Mouse (Mus musculus) embryo, embryonic 10 days (tissue): ENCODE measurements at regions not wholly inside any gene's neighbourhood (a gene's known extent, or its start where the extent isn't known, plus 50 kb on each side); places are given as distances from the start of the nearest gene placed in this dataset.

Source experiments
- DNase-seq: peaks from one replicate; pipeline ENCODE4 v3.0.0-alpha.2; 2015; ENCODE audit warnings: low spot score

GRCm38 (mm10) chr16:29959939-29960637 lies 104.1 kb upstream of the Hes1 start:
- DNase-seq = no peak

- peak; percentile 38 for DNase-seq
These were observed 100.9 kb upstream of the Hes1 start for GRCm38 (mm10) chr16:29963284-29963683.

GRCm38 (mm10) chr16:29964563-29964962 lies 99.6 kb upstream of the Hes1 start:
- DNase-seq = no peak

DNA sequence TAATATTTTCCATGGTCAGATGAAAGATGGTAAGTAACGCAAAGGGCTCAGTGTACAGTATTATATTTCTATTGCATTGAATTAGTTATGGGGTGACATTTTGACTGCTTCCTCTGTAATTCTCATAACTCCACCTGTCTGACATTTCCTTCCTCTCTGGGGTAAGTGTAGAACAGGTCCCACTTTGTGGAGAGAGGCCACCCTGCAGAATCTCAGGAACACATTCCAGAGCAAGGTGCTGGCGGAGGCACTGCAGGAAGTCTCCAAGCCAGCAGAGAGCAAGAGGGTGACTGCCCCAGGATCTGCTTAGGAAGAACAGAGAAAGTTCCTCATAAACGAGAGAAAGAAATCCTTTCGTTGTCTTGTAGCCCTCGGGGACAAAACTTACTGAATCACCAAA lies 95.4 kb upstream of the Hes1 start:
- DNase-seq = no peak

DNA sequence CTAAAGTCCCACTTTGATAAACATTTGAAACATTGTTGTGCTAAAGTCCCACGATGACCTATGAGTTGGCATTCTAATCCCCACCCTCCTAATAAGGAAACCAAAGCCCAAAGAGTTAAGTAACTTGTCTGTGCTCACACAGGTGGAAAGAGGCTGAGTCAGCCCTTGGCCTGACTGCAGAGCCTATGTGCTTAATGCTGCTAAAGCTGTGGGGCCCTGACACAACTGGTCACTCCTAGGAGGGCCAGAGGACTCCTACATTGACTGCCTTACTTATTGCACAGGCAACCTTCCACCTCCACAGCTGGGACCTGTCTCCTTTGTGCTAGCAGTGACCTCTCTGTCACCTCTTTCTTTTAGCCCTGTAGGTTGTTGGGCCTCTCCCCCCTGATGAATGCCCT lies 91.4 kb upstream of the Hes1 start:
- peak; percentile 58 for DNase-seq

GRCm38 (mm10) chr16:29973250-29973649 lies 90.9 kb upstream of the Hes1 start:
- DNase-seq = no peak

GRCm38 (mm10) chr16:29975800-29976199 lies 88.4 kb upstream of the Hes1 start:
- DNase-seq = no peak

GRCm38 (mm10) chr16:29977011-29977410 lies 87.2 kb upstream of the Hes1 start:
- no peak for DNase-seq

- no peak for DNase-seq
These were observed 86.5 kb upstream of the Hes1 start for GRCm38 (mm10) chr16:29977711-29978110.

GRCm38 (mm10) chr16:29979066-29979465 lies 85.1 kb upstream of the Hes1 start:
- DNase-seq = no peak

DNA sequence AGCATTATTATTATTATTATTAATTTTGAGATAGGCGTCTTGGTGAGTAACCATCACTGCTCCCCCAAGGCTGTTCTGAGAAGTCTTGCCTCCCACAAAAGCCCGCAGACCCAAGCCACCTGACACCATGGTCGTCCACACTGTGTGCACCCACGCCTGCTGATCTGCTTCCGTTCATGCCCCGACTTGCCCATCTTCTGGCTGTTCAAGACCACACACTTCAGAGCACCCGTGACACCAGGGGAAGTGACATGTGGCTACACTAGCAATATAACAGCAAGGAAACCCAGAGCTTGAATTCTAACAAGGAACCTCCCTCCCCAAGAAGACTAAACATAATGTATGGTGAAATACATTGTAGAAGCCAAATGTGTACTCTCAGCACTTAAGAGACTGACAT lies 82.6 kb upstream of the Hes1 start:
- DNase-seq = no peak

- DNase-seq = no peak
These were observed 81.9 kb upstream of the Hes1 start for GRCm38 (mm10) chr16:29982224-29982785.

GRCm38 (mm10) chr16:29983161-29983560 lies 81.0 kb upstream of the Hes1 start:
- DNase-seq = no peak

- DNase-seq = no peak
These were observed 78.9 kb upstream of the Hes1 start for GRCm38 (mm10) chr16:29985126-29985931.

GRCm38 (mm10) chr16:29987595-29987994 lies 76.6 kb upstream of the Hes1 start:
- DNase-seq = no peak

GRCm38 (mm10) chr16:29987999-29988398 lies 76.2 kb upstream of the Hes1 start:
- DNase-seq = no peak

GRCm38 (mm10) chr16:29989308-29989707 lies 74.9 kb upstream of the Hes1 start:
- no peak for DNase-seq

DNA sequence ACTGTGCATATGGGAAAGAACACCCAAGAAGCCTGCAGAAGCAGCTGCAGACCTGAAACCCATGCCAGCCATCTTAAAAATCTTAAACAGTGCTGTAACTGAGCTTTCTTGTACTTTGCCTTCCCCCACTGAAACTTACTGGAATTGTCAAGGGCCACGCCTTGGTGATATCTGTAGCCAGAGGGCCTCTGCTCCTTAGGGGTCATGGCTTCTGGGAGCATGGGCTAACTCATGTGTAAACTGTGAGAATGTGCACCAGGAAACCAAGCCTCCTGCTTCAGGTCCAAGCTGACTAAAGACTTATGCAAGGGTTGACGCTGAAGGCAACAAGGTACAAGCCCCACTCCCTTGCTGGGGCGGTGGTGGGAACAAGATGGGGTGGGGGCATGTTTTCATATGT lies 73.8 kb upstream of the Hes1 start:
- DNase-seq = no peak

DNA sequence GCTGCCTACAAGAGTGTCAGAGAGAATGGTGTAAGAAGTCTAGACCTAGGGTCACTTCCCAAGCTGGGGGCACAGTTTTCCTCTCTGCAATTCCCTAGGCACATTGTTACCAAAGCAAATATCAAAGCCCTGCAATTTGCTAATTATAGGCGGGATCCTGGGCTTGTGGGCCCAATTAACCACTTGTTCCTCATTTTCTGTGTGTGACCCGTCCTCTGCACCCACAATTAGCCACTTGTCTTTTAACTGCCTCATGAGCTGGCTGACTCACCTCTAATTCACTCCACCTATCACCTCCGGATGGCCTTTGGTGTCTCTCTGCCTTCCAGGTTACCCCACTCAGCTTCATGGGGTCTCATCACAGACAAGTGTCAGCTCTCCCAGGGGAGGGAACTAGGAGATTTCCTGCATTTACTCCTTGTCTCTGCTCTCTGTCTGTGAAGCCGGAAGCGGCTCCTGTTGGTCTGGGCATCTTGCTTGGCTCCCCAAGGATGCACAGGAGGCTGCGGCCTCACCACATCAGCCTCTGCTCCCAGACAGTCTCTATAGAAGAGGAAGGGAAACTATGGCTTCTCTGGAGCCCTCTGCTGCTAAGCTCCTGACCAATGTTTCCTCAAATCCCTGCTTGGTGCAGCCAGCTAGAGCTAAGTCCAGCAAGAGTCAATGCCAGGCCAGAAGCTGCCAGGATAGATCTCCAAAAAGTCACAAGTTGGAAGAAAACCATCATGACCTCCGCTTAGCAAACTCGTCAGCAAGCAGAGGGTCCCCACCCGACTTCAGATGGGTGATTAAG lies 73.2 kb upstream of the Hes1 start:
- DNase-seq = no peak

- no peak for DNase-seq
These were observed 72.3 kb upstream of the Hes1 start for GRCm38 (mm10) chr16:29991876-29992380.

- DNase-seq = no peak
These were observed 71.1 kb upstream of the Hes1 start for GRCm38 (mm10) chr16:29993111-29993510.

- DNase-seq = no peak
These were observed 70.6 kb upstream of the Hes1 start for GRCm38 (mm10) chr16:29993535-29993934.
